Mouse (Mus musculus): ENCODE measurements at regions not wholly inside any gene's neighbourhood (a gene's known extent, or its start where the extent isn't known, plus 50 kb on each side); places are given as distances from the start of the nearest gene placed in this dataset.

GRCm38 (mm10) chr11:31748275-31748815 is 76.7 kb upstream of the Bod1 start:
- no peak for DNase-seq

DNA sequence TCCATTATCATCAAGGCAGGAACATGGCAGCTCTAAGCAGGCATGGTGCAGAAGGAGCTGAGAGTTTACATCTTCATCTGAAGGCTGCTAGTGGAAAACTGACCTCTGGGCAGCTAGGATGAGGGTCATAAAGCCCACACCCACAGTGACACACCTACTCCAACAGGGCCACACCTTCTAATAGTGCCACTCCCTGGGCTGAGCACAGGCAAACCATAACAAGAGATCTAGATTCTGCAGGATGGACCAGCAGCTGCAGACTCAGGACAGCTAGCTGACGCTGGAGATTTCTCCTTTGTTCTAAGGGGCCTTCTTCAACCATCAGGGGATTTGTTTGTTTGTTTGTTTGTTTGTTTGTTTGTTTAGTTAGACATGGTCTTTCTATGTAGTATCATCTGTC is 79.6 kb upstream of the Bod1 start:
- no peak for DNase-seq

DNA sequence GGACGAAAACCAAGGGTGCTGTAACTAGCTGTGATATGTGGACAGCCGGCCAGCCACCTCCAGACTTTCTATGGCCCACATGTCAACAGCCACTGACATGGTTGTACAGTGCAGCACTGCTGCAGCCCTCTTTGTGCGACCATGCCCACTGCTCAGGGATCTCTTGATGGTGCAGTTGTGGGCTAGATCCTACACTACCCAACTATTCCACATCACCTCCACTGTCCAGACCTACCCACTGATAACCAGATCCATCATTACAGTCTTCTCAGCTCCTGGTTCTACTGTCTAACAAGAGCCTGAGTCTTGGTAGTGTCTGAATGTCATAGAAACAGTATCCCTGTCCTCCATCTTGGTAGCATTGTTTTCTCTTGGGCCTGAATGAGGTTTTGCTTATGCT is 81.5 kb upstream of the Bod1 start:
- DNase-seq: no peak

DNA sequence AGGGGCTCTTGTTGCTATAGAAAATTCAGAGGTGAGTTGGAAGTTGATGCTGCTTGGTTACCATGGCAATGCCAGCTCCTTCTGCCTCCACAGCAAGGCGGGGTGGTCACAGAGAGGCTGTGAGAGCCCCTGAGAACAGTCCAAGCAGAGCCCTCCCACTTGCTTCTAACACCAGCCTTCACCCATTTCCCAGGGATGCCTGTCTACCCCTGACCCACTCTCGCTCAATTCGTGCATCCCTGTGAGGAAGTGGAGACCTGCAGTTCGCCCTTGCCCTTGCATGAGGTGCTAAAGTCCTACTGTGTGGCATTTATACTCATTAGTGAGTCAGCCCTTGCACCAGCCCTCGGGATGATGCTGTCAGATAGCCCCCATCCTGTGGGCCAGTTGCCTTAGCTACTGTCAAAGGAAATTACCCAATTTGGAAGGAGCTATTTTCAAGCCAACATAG is 82.1 kb upstream of the Bod1 start:
- DNase-seq: peak; percentile 64

DNA sequence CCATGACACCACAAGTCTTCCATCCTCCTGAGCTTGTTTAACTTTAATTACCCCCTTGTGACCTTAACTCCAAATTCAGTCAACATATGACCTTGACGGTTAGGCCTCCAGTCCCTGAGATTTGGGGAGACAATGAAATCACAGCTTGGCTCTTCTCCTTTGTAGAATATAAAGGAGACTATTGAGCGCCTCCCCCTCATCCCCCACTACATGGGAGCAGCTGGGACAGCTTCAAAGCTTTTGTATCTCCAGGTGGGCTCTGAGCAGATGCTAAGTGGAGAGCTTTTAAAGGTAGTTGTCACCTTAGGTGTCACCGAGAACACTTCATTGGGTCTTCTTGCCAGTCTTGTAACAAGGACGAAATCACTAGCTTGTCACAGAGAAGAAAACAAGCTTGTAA is 82.7 kb upstream of the Bod1 start:
- no peak for DNase-seq

DNA sequence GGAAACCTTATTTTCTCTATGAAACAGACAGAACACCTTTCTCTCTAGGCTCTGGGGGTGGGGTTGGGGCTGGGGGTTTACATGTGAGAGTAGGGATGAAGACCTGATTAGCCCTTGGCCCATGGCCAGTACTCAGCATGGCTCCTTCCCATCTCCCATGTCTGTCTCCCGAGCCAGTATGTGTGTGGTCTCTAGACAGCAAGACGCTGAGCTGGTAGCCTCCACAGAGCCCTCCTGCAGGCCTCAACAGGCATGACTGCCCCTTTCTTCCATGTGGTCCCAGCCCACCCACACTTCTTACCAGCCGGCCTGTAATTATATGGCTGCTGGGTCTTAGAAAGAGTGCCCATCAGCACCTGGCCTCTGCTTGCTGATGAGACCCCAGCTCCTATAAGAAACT is 84.2 kb upstream of the Bod1 start:
- DNase-seq: no peak

DNA sequence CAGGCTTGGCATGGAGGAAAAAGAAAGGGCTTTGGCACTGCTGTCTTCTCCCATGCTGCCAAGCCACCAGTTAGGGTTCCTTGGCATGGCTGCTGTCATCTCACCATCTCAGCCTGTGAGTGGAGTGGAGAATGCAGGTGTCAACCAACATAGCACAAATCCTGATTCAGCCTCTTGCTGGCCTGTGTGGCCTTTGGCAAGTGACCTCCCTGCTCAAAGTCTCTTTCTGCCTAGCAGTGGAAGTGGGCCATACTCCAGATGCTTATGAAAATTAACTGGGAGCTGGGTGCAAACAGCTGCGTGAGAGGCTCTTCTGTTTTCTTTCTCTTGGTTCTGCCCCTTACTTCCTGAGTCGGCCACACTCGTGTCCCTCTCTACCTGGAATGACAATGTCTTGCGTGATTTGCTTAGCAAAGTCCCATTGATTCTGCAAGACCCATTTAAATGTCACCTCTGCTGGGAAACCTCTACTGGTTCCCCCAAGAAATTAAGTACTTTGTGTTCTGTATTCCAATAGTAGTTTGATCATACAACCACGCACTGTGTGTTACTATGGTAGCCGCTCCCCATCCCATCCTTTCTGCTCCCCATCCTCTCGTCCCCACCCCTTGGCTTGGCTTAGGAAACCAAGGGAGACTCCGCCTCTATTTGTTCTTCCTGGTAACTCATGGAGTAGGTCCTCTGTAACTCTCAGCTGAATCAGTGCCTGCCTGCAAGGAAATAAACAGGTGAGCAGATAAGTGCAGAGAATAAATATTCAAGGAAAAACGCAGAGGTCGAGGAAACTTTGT is 84.9 kb upstream of the Bod1 start:
- no peak for DNase-seq

GRCm38 (mm10) chr11:31759868-31760765 is 88.4 kb upstream of the Bod1 start:
- DNase-seq: peak; percentile 49

GRCm38 (mm10) chr11:31763856-31764255 is 92.2 kb upstream of the Bod1 start:
- DNase-seq: no peak

GRCm38 (mm10) chr11:31766296-31766695 is 94.6 kb upstream of the Bod1 start:
- DNase-seq: no peak

- DNase-seq: peak; percentile 74
Observed at GRCm38 (mm10) chr11:31767727-31768495, 96.2 kb upstream of the Bod1 start.

- peak; percentile 48 for DNase-seq
Observed at GRCm38 (mm10) chr11:31769804-31770654, 98.3 kb upstream of the Bod1 start.

- DNase-seq: peak; percentile 85
Observed at GRCm38 (mm10) chr11:31770881-31771280, 99.2 kb upstream of the Bod1 start.

GRCm38 (mm10) chr11:31771491-31772439 is 100.1 kb upstream of the Bod1 start:
- DNase-seq: no peak

GRCm38 (mm10) chr11:31777531-31777930 is 94.5 kb upstream of the Cpeb4 start:
- DNase-seq: no peak

DNA sequence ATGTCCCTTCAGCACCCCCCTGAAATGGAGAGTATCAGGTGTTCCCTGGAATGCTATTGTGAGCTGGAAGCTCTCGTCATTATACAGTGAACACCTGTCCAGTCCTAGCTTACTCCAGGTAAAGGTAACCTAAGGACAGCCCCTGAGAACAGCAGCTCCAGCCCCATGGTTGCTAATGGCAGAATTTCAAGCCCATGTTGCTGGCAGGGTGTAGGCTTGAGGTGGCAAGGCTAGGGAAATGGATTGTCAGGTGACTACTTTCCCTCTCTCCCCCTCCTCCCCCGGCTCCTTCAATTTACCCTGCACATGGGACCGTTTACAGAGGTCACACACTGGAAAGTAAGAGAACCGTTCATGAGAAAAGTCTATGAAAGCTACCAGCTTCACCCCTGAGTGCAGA is 93.2 kb upstream of the Cpeb4 start:
- DNase-seq: no peak

DNA sequence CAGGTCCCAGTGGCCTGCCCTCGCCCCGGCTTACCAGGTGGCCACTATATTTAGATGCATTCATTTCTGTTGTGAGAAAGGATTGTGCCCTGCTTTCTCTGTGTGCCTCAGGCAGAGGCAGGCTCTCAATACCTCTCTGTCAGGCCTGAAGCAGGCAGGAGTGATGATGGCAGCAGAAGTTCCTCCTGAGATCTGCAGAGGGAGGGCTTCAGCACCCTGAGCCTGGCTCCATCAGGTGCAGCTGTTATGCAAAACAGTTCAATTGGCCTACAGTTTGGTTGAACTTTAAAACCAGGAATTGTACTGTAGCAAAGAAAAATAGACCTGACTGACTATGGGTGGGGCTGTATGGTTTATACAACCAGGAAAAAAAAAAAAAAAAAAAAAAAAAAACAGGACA is 92.7 kb upstream of the Cpeb4 start:
- DNase-seq: no peak

DNA sequence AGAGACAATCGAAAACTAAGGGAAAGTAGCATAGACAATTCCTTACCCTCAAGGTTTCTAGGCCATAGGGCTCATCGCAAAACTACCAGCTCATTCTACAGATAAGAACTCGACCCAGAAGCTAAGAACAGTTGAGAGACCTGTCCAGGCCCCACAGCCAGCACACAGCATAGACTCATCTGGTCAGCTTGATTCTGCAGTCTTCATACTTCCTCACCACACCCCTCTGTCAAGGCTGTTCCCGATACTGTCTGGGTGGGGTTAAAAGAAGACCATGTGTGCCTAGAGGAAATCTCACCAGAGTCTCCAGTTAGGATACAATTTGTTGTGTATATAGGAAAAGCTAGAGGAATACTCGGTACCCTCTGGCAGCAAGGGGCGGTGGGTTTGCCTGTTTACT is 91.0 kb upstream of the Cpeb4 start:
- no peak for DNase-seq

GRCm38 (mm10) chr11:31781605-31782004 is 90.4 kb upstream of the Cpeb4 start:
- no peak for DNase-seq

DNA sequence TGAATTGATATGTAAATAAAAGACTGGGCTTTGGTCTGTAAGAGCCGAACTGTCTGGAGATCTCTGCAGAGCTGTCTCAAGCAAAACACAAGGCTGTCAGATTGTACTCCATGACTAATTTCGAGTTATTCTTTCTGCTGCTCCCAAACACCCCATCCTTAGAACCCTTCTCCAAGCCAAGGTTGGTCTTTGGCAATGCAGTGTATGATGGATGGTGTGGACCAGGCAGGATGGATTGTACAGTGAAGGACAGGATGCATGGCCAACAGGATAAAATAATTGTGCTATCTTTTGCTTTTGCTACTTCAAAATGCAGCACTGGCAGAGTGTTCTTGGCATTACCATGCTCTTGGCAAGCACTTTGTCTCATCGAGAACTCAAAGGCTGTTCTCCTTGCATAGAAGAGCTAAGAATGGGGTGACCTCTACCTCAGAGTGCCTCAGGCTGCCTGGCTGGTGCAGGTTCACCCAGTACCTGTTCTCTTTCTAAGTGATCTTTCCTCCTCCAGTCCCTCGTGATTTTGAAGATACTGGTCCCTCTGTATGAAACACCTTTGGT is 88.4 kb upstream of the Cpeb4 start:
- no peak for DNase-seq

Data from right cerebral cortex, adult 18-20 months (tissue).